Mouse (Mus musculus) lung, postnatal 4 days (tissue): ENCODE measurements around the gene Sds.

ENCODE experiments used
- DNase-seq, 2 experiments: peaks; one replicate each; pipeline ENCODE4 v3.0.0; 2021

Sds gene

GRCm38 (mm10) chr5:120440733-120441132, 35.6 kb upstream of the Sds start:
- peak; percentile 72 to 82 for DNase-seq

GRCm38 (mm10) chr5:120447305-120447704, 29.0 kb upstream of the Sds start:
- no peak for DNase-seq

- no peak for DNase-seq
Measured at GRCm38 (mm10) chr5:120454756-120455337, 21.5 kb upstream of the Sds start.

- DNase-seq, result no peak
Measured at GRCm38 (mm10) chr5:120456253-120456652, 20.1 kb upstream of the Sds start.

GRCm38 (mm10) chr5:120456841-120457554, 19.3 kb upstream of the Sds start:
- no peak for DNase-seq

DNA sequence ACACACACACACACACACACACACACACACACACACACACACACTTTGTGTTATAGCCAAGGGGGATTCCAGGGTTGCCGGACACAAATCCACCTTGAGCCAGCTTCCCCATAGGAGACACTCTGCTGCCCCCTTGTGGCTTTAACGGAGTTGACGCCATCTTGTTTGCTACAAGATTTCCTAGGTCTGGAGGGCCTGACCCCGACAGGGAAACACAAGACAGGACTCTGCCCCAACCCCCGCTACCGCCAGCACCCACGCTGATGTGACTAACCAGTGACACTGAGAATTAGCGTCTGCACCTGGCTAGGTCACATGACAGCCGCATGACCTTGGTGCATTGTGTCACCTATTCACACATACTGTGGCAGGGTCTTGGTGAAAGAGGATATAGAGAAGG, 18.7 kb upstream of the Sds start:
- peak in 1 of 2 experiments; percentile 63 for DNase-seq

DNA sequence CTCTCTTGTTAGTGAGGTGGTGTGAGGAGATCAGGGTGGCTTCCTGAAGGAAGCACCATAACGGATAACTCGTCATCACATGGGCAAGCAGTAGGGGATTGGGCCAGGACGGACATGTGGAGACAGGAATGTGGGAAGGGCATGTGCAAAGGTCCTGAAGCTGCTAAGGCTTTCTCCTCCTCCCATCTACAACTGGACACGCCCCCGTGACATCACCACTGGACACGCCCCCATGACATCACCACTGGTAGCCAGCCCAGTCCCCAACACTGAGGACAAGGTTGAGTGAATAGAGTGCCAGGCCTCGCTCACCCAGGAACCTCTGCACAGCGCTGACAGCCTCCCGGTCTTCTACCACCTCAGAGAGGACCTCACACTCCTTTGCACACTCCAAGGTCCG, 17.2 kb upstream of the Sds start:
- DNase-seq, result no peak

- no peak for DNase-seq
Measured at GRCm38 (mm10) chr5:120461902-120462301, 14.4 kb upstream of the Sds start.

DNA sequence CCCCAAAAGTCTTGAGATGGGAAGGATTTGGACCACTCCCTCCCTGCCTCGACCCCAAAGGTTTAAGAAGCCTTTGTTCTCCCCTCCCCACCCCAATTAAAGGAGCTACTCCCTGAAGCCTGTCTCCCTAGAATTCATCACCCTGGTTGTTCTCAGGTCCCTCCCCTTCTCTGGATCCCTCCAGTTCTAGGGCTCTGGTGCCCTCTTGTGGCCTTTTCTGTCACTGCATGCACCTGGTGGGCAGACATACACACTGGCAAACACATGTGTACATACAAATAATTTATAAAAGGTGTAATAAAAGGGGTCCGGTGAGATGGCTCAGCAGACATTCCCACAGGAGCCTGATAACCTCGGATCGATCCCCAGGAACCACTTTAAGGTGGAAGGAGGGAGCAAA, 12.0 kb upstream of the Sds start:
- no peak for DNase-seq

DNA sequence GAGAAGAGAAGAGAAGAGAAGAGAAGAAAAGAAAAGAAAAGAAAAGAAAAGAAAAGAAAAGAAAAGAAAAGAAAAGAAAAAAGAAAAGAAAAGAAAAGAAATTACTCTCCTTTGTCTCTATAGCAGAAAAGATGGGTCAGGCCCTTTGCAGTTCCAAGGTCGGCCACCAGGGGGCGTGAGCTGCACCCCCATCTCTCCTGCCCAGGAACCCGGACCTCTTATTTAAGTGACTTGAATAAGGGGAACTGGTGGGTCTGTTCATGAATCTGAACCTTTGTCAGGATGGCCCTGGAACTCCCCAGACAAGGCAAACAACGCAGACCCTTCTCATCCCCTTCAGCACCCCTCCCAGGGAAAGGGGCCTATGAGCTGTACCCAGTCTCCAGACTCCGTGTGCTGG, 11.3 kb upstream of the Sds start:
- DNase-seq, result peak in 1 of 2 experiments; percentile 33

GRCm38 (mm10) chr5:120465860-120466259, 10.5 kb upstream of the Sds start:
- DNase-seq, result peak; percentile 41 to 70

DNA sequence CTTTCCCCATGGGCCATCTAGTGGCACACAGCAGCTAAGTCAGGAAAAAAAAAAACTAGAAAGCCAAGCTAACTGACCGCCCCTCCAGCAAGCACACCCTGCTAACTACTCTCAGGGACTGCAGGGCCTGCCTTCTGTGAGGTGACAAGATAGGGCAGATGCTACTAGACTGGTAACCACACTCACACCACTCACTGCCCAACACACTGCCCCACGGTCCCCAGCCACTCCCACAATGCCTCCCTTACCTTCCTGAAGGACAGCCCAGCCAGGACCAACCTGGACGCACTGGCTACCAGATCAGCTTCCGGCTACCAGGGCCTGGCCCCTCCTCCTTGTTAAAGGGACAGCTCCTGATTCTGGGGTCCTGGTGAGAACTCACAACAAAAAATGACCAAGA, 9.3 kb upstream of the Sds start:
- no peak for DNase-seq

DNA sequence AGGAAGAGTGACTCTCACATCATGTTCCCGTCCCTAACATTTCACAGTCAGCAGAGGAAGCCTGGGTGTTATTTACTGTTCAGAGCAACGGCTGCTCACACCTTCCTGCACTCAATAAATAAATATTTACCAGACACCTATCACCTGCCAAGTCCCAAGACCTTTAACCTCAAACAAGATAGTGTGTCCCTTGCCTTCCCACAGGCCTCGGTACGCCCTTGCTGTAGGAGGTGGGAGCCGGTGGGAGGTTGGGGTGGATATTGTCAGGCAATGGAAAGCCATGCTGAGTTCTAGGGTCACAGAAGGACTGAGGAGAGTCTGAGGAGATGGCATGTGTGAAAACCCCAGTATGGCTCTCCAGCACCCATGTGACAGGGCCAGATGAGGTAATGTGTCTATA, 8.0 kb upstream of the Sds start:
- DNase-seq, result no peak

- no peak for DNase-seq
Measured at GRCm38 (mm10) chr5:120468830-120469229, 7.5 kb upstream of the Sds start.

- no peak for DNase-seq
Measured at GRCm38 (mm10) chr5:120471538-120471937, 4.8 kb upstream of the Sds start.

DNA sequence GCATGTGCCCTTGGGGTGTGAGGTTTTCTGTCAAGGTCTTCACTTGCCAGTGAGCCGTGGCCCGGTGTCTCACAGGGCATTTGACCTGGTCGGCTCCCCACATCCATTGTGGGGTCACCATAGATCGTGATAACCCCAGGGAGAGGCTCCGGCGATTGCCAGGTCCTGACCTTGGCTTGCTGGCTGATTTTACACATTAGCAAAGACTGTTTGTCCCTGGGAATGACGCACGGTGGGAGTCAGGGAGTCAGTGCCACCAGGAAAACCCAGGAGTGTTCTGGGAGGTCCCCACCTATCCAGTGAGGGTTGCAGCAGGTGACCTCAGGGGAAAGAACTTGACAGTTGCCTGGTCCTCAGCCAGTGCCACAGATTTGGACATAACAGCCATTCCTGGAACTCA, 3.6 kb upstream of the Sds start, which contains the start of gene Sdsl:
Gene Sdsl, minus strand, starts transcription at position 41 of the 400 bp plus-strand sequence.
- no peak for DNase-seq

- no peak for DNase-seq
Measured at GRCm38 (mm10) chr5:120473361-120473760, 3.0 kb upstream of the Sds start.

- DNase-seq, result no peak
Measured at GRCm38 (mm10) chr5:120475861-120476260, 465 bp upstream of the Sds start.

DNA sequence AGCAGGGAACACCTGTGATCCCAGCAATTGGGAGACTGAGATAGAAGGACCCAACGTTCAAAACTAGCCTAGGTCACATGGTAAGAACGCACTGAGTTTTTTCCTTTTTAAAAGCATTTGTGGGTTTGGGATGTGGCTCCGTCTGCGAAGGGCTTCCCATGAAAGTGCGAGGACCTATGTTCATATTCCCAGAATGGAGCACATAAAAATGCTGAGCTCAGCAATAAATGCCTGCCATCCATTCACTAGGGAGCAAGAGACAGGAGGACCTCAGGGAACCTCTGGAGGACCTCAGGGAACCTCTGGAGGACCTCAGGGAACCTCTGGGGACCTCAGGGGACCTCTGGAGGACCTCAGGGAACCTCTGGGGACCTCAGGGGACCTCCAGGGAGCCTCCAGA, 1.7 kb downstream of the Sds start:
- DNase-seq, result no peak

GRCm38 (mm10) chr5:120479538-120479937, 3.2 kb downstream of the Sds start:
- DNase-seq, result no peak

GRCm38 (mm10) chr5:120481205-120481604, 4.9 kb downstream of the Sds start:
- DNase-seq, result no peak

DNA sequence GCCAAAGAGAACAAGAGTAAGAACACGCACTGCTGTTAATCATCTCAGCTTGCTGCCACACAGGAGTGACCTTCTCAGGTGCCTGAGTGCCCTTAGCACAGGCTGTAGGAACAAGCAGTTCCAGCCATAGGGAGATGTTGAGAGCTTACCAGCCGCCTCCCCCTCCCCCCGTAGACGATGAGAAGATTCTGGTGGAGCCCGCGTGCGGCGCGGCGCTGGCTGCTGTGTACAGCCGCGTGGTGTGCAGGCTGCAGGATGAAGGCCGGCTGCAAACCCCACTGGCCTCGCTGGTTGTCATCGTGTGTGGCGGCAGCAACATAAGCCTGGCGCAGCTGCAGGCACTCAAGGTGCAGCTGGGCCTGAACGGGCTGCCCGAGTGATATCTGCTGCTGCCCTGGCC, 7.1 kb downstream of the Sds start:
- no peak for DNase-seq

- no peak for DNase-seq
Measured at GRCm38 (mm10) chr5:120487844-120488243, 11.5 kb downstream of the Sds start.

DNA sequence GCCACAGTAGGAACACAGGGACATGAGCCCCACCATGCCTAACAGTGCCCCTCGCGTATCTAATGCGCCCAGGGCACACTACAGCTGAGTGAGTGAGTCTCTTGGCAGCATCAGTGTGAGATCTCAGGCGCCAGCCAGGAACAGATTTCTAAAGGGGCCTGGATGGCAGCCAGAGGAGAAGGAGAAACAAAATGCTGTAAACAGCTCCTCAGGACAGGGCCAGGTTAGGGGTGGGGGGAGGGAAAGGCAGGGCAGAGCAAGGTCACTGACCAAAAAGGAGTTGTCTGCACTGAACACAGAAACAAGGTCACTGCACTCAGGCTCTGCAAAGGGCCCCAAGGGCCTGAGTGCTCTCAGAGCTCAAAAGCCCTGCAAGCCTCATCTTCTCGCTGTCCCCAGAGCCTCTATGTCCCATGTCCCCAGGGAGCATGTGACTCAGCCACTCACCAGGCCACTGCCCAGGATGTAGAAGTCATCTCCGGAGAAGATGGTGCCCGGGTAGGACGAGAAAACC, 14.4 kb downstream of the Sds start:
- no peak for DNase-seq

DNA sequence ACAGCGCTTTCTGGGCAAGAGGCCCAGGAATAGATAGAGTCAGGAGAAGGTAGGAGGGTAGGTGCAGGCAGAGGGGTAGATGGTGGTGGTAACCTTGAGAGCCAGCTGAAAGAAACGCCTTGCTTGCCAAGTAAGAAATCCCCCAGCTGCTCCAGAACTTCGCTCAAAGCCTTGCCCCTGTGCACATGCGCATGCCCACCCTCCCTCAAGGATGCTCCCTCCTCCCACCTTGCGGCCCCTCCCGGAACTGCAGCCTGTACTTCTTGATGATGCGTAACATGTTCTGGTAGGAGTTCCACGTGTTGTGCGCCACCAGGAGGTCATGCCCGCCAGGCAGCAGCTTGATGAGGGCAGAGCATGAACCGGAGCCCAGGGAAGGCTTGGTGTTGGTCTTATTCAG, 16.1 kb downstream of the Sds start:
- DNase-seq, result no peak
